Mouse (Mus musculus): ENCODE measurements around the gene Isoc2b. TPM values are rescaled to one million over a fixed set of nuclear protein-coding genes. Genes with fewer than 3 reads are reported as not detected.
A peak's percentile ranks its signal among the peaks of the same experiment; 100 is the strongest.
"Not testable (repeated sequence)": the region's sequence is repeated elsewhere in the genome, so short reads cannot be mapped to it uniquely, and the experiment has no call there.

Isoc2b gene
- polyA plus RNA-seq, 1 experiment from 2014 or later: 11.0 TPM

GRCm38 (mm10) chr7:4863541-4864080 is 6.4 kb downstream of the Isoc2b start:
- no peak for DNase-seq (ENCODE audit: low spot score)
- Histone ChIP-seq H3K4me2 (ENCODE audit: low read length) (no peak overlapping the region), H3K4me1 (replicated peaks; ENCODE audit: insufficient read depth, low read length) (no peaks in the 10 kb centered on the region), H3K36me3 (ENCODE audit: insufficient read depth, low read length) (no peaks in the 10 kb centered on the region), H3K9me3 (replicated peaks; ENCODE audit: low read length) (no peaks in the 10 kb centered on the region), H3K9ac (ENCODE audit: low read depth, low read length) (no peak overlapping the region), H3K27ac (peak overlapping the region; percentile 31; the same call in 1 of the 2 replicates), H3K4me3 (replicated peaks; ENCODE audit: low read depth, low read length) (no peak overlapping the region), H3K27me3 (ENCODE audit: insufficient read depth, low read length) (no peaks in the 10 kb centered on the region)
- no peak for ATAC-seq (replicated peaks; ENCODE audit: low FRiP score, low read depth)
- no peak for TF ChIP-seq CTCF (IDR thresholded peaks at IDR 0.05; ENCODE audit: low read depth)
- 78% methylated on average over 7 of the region's 7 CpGs for WGBS

GRCm38 (mm10) chr7:4863041-4863440 is 7.0 kb downstream of the Isoc2b start:
- H3K4me2 ChIP-seq (ENCODE audit: low read length): no peak overlapping the region
- DNase-seq (ENCODE audit: low spot score): peak; percentile 31

GRCm38 (mm10) chr7:4860926-4861325 is 9.1 kb downstream of the Isoc2b start:
- H3K36me3 ChIP-seq (ENCODE audit: insufficient read depth, low read length); H3K27ac ChIP-seq; H3K27me3 ChIP-seq (ENCODE audit: insufficient read depth, low read length); DNase-seq (ENCODE audit: low spot score); H3K4me1 ChIP-seq (replicated peaks; ENCODE audit: insufficient read depth, low read length); H3K9ac ChIP-seq (ENCODE audit: low read depth, low read length); H3K4me2 ChIP-seq (ENCODE audit: low read length); ATAC-seq (replicated peaks; ENCODE audit: low FRiP score, low read depth); H3K9me3 ChIP-seq (replicated peaks; ENCODE audit: low read length); H3K4me3 ChIP-seq (replicated peaks; ENCODE audit: low read depth, low read length): not testable (repeated sequence)
- WGBS: 59% methylated on average over 3 of the region's 3 CpGs

More at GRCm38 (mm10) chr7:4863041-4863440, 7.0 kb downstream of the Isoc2b start:
- Histone ChIP-seq H3K27me3 (ENCODE audit: insufficient read depth, low read length) (no peaks in the 10 kb centered on the region), H3K9ac (ENCODE audit: low read depth, low read length) (no peak overlapping the region), H3K9me3 (replicated peaks; ENCODE audit: low read length) (no peaks in the 10 kb centered on the region), H3K4me1 (replicated peaks; ENCODE audit: insufficient read depth, low read length) (no peaks in the 10 kb centered on the region), H3K36me3 (ENCODE audit: insufficient read depth, low read length) (no peaks in the 10 kb centered on the region), H3K27ac (peak overlapping the region; percentile 31; the same call in 1 of the 2 replicates), H3K4me3 (replicated peaks; ENCODE audit: low read depth, low read length) (no peak overlapping the region)
- ATAC-seq (replicated peaks; ENCODE audit: low FRiP score, low read depth): no peak
- WGBS: 27% methylated on average over 1 of the region's 1 CpGs
- no peak for TF ChIP-seq CTCF (IDR thresholded peaks at IDR 0.05; ENCODE audit: low read depth)

GRCm38 (mm10) chr7:4859418-4859978 is 10.6 kb downstream of the Isoc2b start:
- Histone ChIP-seq H3K4me3 (replicated peaks; ENCODE audit: low read depth, low read length) (no peak overlapping the region), H3K27me3 (ENCODE audit: insufficient read depth, low read length) (no peaks in the 10 kb centered on the region), H3K4me1 (replicated peaks; ENCODE audit: insufficient read depth, low read length) (no peaks in the 10 kb centered on the region), H3K36me3 (ENCODE audit: insufficient read depth, low read length) (no peaks in the 10 kb centered on the region), H3K27ac (no peak overlapping the region), H3K4me2 (ENCODE audit: low read length) (no peak overlapping the region), H3K9me3 (replicated peaks; ENCODE audit: low read length) (no peaks in the 10 kb centered on the region), H3K9ac (ENCODE audit: low read depth, low read length) (no peak overlapping the region)
- no peak for DNase-seq (ENCODE audit: low spot score)
- no peak for ATAC-seq (replicated peaks; ENCODE audit: low FRiP score, low read depth)
- TF ChIP-seq CTCF (IDR thresholded peaks at IDR 0.05; ENCODE audit: low read depth): no peak
- WGBS: 57% methylated on average over 12 of the region's 12 CpGs

- H3K4me2 ChIP-seq (ENCODE audit: low read length): no peak overlapping the region
- H3K36me3 ChIP-seq (ENCODE audit: insufficient read depth, low read length): no peaks in the 10 kb centered on the region
- H3K27me3 ChIP-seq (ENCODE audit: insufficient read depth, low read length): no peaks in the 10 kb centered on the region
- DNase-seq (ENCODE audit: low spot score) (no peak), ATAC-seq (replicated peaks; ENCODE audit: low FRiP score, low read depth) (no peak)
- no peaks in the 10 kb centered on the region for H3K4me1 ChIP-seq (replicated peaks; ENCODE audit: insufficient read depth, low read length)
- no peak overlapping the region for H3K27ac ChIP-seq
- WGBS: 59% methylated on average over 7 of the region's 7 CpGs
- H3K4me3 ChIP-seq (replicated peaks; ENCODE audit: low read depth, low read length): no peak overlapping the region
- H3K9me3 ChIP-seq (replicated peaks; ENCODE audit: low read length): no peaks in the 10 kb centered on the region
- no peak for TF ChIP-seq CTCF (IDR thresholded peaks at IDR 0.05; ENCODE audit: low read depth)
- no peak overlapping the region for H3K9ac ChIP-seq (ENCODE audit: low read depth, low read length)
Observed at GRCm38 (mm10) chr7:4857321-4857720, 12.7 kb downstream of the Isoc2b start.

- Histone ChIP-seq H3K4me1 (replicated peaks; ENCODE audit: insufficient read depth, low read length) (no peaks in the 10 kb centered on the region), H3K9me3 (replicated peaks; ENCODE audit: low read length) (no peaks in the 10 kb centered on the region), H3K9ac (ENCODE audit: low read depth, low read length) (no peak overlapping the region), H3K4me3 (replicated peaks; ENCODE audit: low read depth, low read length) (no peak overlapping the region), H3K36me3 (ENCODE audit: insufficient read depth, low read length) (no peaks in the 10 kb centered on the region), H3K4me2 (ENCODE audit: low read length) (no peak overlapping the region), H3K27me3 (ENCODE audit: insufficient read depth, low read length) (no peaks in the 10 kb centered on the region), H3K27ac (no peak overlapping the region)
- no peak for DNase-seq (ENCODE audit: low spot score)
- no peak for ATAC-seq (replicated peaks; ENCODE audit: low FRiP score, low read depth)
- no peak for TF ChIP-seq CTCF (IDR thresholded peaks at IDR 0.05; ENCODE audit: low read depth)
- 86% methylated on average over 9 of the region's 9 CpGs for WGBS
Observed at GRCm38 (mm10) chr7:4856508-4856907, 13.6 kb downstream of the Isoc2b start.

GRCm38 (mm10) chr7:4853613-4854012 is 16.4 kb downstream of the Isoc2b start:
- no peaks in the 10 kb centered on the region for H3K36me3 ChIP-seq (ENCODE audit: insufficient read depth, low read length)
- no peak overlapping the region for H3K9ac ChIP-seq (ENCODE audit: low read depth, low read length)
- H3K4me1 ChIP-seq (replicated peaks; ENCODE audit: insufficient read depth, low read length): no peaks in the 10 kb centered on the region
- H3K9me3 ChIP-seq (replicated peaks; ENCODE audit: low read length): no peaks in the 10 kb centered on the region
- TF ChIP-seq CTCF (IDR thresholded peaks at IDR 0.05; ENCODE audit: low read depth): no peak
- no peak overlapping the region for H3K4me2 ChIP-seq (ENCODE audit: low read length)
- WGBS: 86% methylated on average over 3 of the region's 3 CpGs
- H3K27ac ChIP-seq: no peak overlapping the region
- no peak overlapping the region for H3K4me3 ChIP-seq (replicated peaks; ENCODE audit: low read depth, low read length)
- no peaks in the 10 kb centered on the region for H3K27me3 ChIP-seq (ENCODE audit: insufficient read depth, low read length)
- ATAC-seq (replicated peaks; ENCODE audit: low FRiP score, low read depth) (no peak), DNase-seq (ENCODE audit: low spot score) (no peak)
